Mouse (Mus musculus): ENCODE measurements around the gene Rps27l.

Gene Rps27l

DNA sequence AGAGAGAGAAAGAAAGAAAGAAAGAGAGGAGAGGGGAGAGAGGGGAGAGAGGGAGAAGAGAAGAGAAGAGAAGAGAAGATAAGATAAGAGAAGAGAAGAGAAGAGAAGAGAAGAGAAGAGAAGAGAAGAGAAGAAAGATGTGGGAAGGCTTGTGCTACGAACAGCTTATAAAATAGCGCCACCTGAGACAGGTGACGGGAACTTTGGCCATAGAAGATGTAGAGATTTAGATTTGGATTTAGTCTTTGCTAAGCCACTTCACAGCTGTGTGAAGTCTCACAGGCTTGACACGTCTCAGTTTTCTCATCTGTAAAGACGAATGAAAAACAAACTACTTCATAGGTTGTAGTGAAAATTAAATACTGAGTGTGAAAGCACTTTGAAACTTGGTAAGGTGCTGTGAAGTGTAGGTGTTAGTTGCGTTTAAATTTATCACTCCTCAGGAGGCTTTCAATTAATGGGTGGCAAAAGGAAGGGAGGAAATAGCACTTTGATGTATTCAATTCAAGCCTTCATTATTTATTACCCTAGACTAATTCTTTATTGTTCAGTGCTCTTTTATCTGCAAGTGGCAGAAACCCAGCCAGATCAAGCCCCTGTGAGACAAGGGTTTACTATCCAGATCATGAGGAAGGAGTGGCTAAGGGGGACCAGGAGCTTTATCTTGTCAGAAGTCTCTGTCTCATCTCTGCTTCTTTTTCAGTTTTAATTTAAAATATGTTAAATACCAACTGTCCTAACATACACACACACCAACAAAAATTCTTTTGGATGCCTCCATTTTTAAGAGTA, 25.2 kb upstream of the Rps27l start:
- no peak for DNase-seq

DNA sequence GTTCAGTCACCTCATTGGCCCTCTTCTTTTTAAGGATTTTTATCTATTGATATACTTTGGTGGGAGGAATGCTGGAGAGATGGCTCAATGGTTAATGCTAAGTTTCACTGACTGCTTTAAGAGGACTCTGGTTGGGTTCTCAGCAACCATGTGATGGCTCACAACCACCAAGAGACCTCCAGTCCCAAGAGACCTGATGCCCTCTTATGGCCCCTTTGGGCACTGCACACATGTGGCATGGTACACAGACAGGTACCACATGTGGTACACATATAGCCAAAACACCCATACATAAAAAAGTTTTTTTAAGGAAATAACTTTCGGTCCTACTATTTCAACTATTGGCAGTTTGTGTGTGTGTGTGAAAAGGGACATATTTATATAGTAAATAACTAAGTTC, 23.8 kb upstream of the Rps27l start:
- DNase-seq: no peak

- DNase-seq: no peak
Measured at GRCm38 (mm10) chr9:66925853-66926252, 20.0 kb upstream of the Rps27l start.

- no peak for DNase-seq
Measured at GRCm38 (mm10) chr9:66927696-66928402, 18.0 kb upstream of the Rps27l start.

DNA sequence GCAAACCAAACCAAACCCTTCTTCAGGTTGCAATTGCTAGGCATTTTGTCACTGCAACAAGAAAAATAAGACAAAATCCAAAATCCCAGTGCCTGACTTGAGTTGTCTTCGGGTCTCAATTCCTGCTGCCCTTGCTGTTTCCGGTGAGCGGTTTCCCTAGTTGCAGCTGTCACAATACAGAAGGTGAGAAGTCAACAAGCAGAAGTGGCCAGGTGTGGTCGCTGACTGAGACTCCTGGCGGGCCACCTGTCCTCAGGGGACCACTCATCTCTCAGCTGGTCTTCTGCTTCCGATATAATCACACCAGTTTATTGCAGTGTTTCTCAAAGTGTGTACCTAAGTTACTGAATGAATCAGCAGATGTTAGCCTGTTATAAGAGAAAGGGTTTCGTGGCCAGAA, 15.5 kb upstream of the Rps27l start:
- DNase-seq: no peak

DNA sequence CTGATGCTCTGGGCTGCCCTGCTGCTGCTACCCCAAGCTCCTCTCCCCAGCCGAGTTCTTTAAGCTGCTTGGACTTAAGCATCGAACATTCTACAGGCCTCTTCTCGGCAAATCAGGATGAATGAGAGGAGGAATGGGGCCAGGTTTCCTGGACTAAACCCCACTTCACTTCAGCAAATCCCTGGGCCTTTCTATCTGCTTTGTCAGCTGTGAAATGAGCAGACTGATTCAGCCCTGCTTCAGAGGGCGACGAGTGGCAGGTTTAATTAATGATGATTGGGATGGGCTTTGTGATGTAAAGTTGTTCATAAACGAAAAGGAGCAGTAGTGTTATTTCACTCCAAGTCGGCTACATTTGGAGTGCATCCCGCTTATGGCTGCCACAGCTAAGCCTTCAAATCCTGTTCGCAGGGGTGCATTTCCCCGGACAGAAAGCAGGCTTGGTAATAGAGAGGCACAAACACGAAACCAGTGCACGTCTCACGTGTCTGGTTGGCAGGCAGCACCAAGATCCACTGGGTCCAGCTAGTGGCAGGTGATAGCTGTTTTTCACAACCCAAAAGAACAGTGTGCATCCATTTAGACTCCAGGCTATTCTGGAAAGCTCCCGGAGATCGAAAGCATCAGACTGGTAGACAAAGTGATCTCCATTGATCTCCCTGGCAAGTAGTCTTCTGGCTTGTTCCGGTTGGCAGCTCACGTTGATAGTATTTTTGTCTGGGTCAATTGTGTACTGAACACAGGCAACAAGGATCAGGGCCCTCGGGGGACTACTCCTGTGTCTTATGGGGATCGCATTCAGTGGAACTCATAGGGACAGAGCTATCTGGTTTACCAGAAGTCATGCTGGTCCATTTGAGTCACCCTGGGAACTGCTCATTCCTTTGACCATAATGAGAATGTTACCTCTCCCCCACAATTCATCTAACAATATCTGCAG, 11.7 kb upstream of the Rps27l start:
- DNase-seq: no peak

DNA sequence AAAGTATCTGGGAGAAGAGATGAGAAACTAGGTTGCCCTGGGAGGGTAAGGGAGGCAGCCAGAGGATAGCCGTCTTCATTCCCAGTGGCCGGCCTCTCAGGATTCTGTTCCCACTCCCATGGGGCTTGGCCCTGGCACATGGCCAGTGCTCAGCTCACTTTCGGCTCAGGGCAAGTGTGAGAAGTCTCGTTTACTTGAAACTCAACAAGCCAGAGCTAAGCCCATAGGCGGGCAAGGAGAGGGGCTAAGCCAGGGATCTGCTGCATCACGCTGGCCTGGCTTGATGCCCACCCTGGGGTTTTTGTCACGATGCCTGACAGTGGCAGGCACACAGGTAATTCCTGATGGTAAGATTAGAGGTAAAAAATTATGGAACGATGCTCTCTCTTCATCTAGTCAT, 8.4 kb upstream of the Rps27l start:
- DNase-seq: no peak

DNA sequence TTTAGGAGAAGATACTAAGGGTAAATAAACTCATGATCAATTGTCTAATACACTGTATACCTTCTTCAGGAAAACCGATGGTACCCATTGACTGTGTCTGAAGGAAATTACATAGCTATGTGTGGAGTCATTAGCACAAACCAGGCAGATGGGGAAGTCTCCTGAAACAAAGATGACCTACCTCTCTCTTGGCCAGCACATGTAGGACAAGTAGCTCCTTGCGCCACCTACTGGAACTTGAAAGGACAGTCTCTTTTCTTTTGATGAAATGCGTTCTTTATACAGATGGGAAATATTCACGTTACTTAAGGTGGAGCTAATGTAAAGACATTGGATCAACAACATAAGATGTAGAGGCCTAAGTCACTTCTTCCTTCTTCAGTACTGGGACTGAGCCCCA, 7.0 kb upstream of the Rps27l start:
- DNase-seq: peak; percentile 67

- no peak for DNase-seq
Measured at GRCm38 (mm10) chr9:66945161-66945560, 725 bp upstream of the Rps27l start.

- no peak for DNase-seq
Measured at GRCm38 (mm10) chr9:66948536-66948935, 2.6 kb downstream of the Rps27l start.

DNA sequence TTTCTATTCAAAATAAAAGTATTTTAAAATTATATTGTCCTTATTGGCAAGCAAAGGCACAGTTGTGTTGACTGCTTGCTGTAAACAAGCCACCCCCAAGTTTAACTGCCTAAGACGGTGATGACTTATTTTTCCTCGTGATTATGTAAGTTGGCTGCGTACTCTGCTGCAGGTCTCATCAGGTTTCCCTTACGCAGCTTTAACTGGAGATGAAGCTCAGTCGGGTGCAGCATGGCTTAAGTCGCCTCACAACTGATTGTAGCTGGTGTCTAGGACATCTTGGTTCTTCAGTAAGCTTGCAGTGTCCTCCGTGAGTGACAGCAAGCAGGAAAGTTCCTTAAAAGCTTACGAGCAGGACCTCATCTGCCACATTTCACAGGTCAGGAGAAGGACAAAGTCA, 6.4 kb downstream of the Rps27l start:
- peak; percentile 46 for DNase-seq

DNA sequence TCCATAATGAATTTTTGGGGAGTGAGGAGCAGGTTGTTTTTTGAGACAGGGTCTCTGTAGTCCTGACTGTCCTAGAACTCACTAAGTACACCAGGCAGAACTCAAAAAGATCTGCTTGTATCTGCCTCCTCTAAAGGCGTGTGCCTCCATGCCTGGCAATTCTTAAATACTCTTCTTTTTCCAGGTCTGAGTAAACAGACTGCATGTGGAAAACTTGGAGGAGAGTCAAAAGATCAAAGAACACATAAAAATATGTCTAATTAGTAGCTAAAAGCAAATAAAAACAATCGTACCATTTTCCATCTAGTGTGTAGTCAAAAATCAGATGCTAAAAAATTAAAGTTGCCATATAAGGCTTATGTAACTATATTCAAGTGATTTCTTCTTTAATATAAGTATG, 7.0 kb downstream of the Rps27l start:
- peak; percentile 56 for DNase-seq

DNA sequence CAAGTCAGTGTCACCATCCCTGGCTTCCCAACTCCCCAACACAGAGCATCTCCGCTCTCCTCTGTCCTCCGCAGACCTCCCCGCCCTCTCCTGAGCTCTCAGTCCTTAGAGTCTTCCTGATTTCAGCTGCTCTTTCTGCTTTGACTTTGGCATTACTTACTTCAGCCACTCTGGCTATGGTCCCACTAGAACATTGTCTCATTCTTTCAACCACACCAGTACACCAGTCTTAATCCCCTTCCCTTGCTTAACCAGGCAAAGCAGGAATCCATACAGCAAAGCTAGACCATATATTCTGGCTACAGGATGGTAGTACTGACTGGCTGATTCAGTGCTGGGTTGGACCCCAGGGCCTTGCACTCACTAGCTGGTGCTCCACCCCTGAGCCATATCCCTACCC, 11.6 kb downstream of the Rps27l start:
- no peak for DNase-seq

- no peak for DNase-seq
Measured at GRCm38 (mm10) chr9:66961478-66961877, 15.6 kb downstream of the Rps27l start.

GRCm38 (mm10) chr9:66967492-66967891, 21.6 kb downstream of the Rps27l start:
- no peak for DNase-seq

GRCm38 (mm10) chr9:66971116-66971515, 25.2 kb downstream of the Rps27l start:
- DNase-seq: no peak

DNA sequence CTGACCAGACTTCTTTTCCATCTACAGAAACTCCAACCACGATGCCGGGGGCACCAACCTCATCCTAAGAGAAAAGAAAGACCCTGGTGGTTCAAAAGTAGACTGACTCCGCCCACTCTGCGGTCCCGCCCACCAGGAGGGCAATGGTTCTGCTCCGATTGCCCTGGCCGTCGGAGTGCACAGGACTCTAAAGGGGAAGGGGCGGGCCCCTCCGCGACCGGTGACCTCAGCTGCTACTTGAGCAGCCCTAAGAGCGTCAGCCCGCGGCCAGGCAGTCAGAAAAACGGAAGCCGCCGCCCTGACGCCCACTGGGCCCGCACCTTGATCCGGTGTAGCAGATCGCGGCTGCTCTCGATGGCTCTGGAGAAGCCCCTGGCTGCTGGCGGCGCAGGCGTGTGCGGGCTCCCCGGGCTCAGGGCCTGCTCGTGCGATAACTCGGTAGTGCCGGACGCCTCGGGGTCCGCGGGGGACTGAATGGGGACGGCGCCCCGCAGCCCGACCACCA, 28.9 kb downstream of the Rps27l start:
- peak; percentile 91 for DNase-seq

DNA sequence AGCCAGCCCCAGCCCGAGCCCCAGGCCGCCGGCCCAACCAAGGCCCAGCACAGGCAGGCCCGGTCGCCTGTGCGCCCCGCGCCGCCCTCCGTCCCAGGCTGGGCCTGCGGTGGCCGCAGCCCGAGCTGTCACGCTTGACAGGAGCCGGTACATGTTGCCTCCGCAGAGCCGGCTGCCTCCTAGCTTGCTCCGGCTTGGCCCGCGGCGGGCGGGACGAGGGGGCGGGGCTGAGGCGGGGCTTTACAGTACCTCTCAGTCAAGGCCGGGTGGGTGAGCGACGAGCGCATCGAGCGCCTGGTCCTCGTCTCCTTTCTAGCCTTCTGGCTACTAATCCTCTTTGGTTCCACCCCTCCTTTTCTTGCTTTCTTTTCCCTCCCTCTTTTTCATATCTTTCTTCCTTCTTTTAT, 29.4 kb downstream of the Rps27l start, which contains the start of gene Lactb:
Gene Lactb, minus strand, starts transcription at position 246 of the 407 bp plus-strand sequence.
- peak; percentile 97 for DNase-seq

DNA sequence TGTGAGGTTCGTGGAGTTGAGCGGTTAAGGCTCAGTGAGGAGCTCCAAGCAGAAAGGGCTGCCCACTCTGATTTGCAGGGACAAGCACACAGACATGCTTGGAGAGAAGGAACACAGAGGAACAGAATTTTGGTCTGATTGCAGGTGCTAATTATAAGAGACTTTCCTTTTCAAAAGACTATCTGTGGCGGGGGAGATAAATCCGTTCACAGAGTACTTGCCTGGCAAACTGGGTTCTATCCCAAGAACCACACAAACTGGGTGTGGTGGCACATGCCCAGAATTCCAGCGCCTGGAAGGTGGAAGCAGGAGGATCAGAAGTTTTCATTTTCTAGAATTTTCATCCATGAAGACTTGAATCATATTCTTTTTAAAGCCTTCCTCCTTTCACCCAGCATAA, 31.2 kb downstream of the Rps27l start:
- no peak for DNase-seq

DNA sequence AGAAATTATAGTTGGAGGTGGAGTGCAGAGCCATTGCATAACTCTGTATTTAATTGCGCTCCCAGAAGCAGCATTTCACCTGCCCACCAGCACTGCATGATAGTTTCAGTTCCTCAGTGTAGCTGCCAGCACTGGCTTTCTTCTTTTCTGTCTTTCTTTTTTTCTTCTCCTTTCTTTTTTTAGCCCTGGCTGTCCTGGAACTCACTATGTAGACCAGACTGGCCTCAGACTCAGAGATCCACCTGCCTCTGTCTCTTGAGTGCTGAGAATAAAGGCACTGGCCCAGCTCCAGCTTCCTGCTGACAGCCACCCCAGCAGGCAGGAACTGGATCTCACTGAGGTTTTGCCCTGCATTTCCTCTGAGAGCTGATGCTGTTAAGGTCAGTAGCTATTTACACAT, 32.1 kb downstream of the Rps27l start:
- DNase-seq: no peak

GRCm38 (mm10) chr9:66978468-66978867, 32.6 kb downstream of the Rps27l start:
- no peak for DNase-seq

GRCm38 (mm10) chr9:66980458-66980857, 34.6 kb downstream of the Rps27l start:
- DNase-seq: peak; percentile 79

- DNase-seq: no peak
Measured at GRCm38 (mm10) chr9:66982085-66982484, 36.2 kb downstream of the Rps27l start.

Data from kidney, adult 9 months (tissue).